Mouse (Mus musculus) heart, postnatal 0 days (tissue): ENCODE measurements around the gene Rae1.

Experiments used
- CTCF ChIP-seq: IDR thresholded peaks from 2 replicates; pipeline ENCODE4 v1.5.1; 2016; ENCODE audit warnings: antibody characterized with exemption, control low read depth, low read depth
- EP300 ChIP-seq: IDR thresholded peaks from 2 replicates; pipeline ENCODE4 v1.6.1; 2016; ENCODE audit warnings: antibody characterized with exemption, low read depth

- no peak for TF ChIP-seq CTCF
- TF ChIP-seq EP300, result no peak
These were observed 49.3 kb downstream of the Rae1 start for GRCm38 (mm10) chr2:173049231-173049630.
